Mouse (Mus musculus) cortical plate, adult 2 months (tissue): Measurements from ENCODE around the gene Als2cl.

ENCODE experiments used
- CTCF ChIP-seq: fragments of 200-500 bp; IDR thresholded peaks from 2 replicates; pipeline ENCODE4 v1.5.1; 2011; ENCODE audit warnings: mild to moderate bottlenecking, control low read depth, low read length; ENCODE audit not compliant: insufficient read depth; ENCODE audit errors: extremely low read depth
- POLR2A ChIP-seq: fragments of 200-500 bp; IDR thresholded peaks from 2 replicates; pipeline ENCODE4 v1.6.1; 2011; ENCODE audit warnings: mild to moderate bottlenecking, low read length, control low read depth; ENCODE audit not compliant: insufficient read depth; ENCODE audit errors: extremely low read depth

DNA sequence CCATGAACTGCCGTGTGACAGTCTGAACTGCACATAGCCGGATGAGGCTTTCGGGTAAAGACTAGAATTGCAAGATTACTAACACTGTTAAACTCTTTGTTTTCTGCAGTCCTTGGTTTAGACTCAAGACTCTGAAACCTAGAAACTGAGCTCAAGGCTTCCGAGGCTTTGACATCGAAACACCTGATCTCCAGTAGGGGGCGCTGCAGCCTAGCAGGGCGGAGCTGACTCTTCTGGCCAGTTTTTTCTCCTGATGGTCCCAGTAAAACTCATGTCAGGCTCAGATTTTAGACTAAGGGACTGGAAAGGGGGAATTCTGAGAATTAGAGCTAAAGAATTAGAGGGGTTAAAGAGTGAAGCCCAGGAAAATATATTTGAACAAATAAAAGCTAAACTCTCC, 43.1 kb downstream of the Als2cl start:
- peak; percentile 93 for TF ChIP-seq CTCF
- TF ChIP-seq POLR2A: no peak
